Mouse (Mus musculus): ENCODE measurements around the gene Stac3. TPM values are rescaled to one million over a fixed set of nuclear protein-coding genes. Genes with fewer than 3 reads are reported as not detected.

The Stac3 gene
- polyA plus RNA-seq, 1 experiment from 2014 or later, result 0.57 TPM

- Histone ChIP-seq H3K4me1 (peaks cover 72% of the 10 kb centered on the region), H3K27me3 (replicated peaks; ENCODE audit: low read depth, poor library complexity, severe bottlenecking) (peaks cover 81% of the 10 kb centered on the region)
- WGBS, result 93% methylated on average over 37 of the region's 37 CpGs
Measured at GRCm38 (mm10) chr10:127519903-127520713, 18.6 kb downstream of the Stac3 start.

GRCm38 (mm10) chr10:127520714-127521357, 19.4 kb downstream of the Stac3 start:
- peak overlapping the region; percentile 70 for H3K4me3 ChIP-seq
- no peak overlapping the region for H3K27ac ChIP-seq (replicated peaks)
- peaks cover 81% of the 10 kb centered on the region for H3K27me3 ChIP-seq (replicated peaks; ENCODE audit: low read depth, poor library complexity, severe bottlenecking)
- 80% methylated on average over 20 of the region's 20 CpGs for WGBS
- no peak for DNase-seq (ENCODE audit: low spot score)
- peaks cover 71% of the 10 kb centered on the region for H3K4me1 ChIP-seq
- H3K36me3 ChIP-seq (replicated peaks), result peaks cover 41% of the 10 kb centered on the region
- 0 out of 2 replicates have a peak, but pooled peaks cover 4% of the 10 kb centered on the region for H3K9me3 ChIP-seq

More at GRCm38 (mm10) chr10:127519903-127520713, 18.6 kb downstream of the Stac3 start:
- Histone ChIP-seq H3K9me3 (0 out of 2 replicates have a peak, but pooled peaks cover 4% of the 10 kb centered on the region), H3K27ac (replicated peaks) (no peak overlapping the region), H3K36me3 (replicated peaks) (peaks cover 41% of the 10 kb centered on the region), H3K4me3 (peak overlapping the region; percentile 70)
- DNase-seq (ENCODE audit: low spot score), result no peak

- peak overlapping the region; percentile 70 for H3K4me3 ChIP-seq
- H3K4me1 ChIP-seq, result peaks cover 71% of the 10 kb centered on the region
- H3K27ac ChIP-seq (replicated peaks), result peak overlapping the region; percentile 83
- H3K9me3 ChIP-seq, result 0 out of 2 replicates have a peak, but pooled peaks cover 4% of the 10 kb centered on the region
- peaks cover 81% of the 10 kb centered on the region for H3K27me3 ChIP-seq (replicated peaks; ENCODE audit: low read depth, poor library complexity, severe bottlenecking)
- peaks cover 41% of the 10 kb centered on the region for H3K36me3 ChIP-seq (replicated peaks)
- DNase-seq (ENCODE audit: low spot score), result no peak
- WGBS, result 13% methylated on average over 12 of the region's 12 CpGs
Measured at GRCm38 (mm10) chr10:127521611-127522080, 20.2 kb downstream of the Stac3 start.

DNA sequence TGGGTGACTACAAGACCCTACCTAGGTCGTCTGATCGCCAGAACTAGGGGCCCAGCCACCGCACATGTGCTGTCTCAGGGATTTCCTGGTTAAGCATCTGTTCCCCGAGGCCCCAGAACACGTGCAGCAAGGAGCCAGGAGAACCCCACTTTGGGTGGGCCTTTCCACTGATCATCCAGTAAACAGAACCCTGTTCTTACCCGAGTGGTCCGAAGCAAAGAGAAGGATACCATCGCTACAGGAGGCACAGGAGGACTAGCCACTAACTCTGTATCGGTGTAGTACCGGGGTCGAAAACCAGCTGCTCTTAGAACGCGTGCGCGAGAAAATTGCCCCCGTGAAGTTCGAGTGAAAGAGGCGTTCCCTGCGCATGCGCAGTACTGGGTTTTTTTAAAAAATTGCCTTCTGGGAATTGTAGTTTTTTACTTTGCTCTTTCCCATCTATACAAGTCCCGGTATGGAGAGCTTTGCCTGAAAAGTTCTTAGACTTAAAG, 20.6 kb downstream of the Stac3 start, which contains the start of gene Shmt2:
Shmt2 (minus strand) TSS at position 357 of the 494 bp plus-strand sequence.
- H3K9me3 ChIP-seq, result 0 out of 2 replicates have a peak, but pooled peaks cover 4% of the 10 kb centered on the region
- peaks cover 71% of the 10 kb centered on the region for H3K4me1 ChIP-seq
- peaks cover 39% of the 10 kb centered on the region for H3K36me3 ChIP-seq (replicated peaks)
- H3K27ac ChIP-seq (replicated peaks), result peak within 1 kb of the TSS; percentile 83
- peaks cover 81% of the 10 kb centered on the region for H3K27me3 ChIP-seq (replicated peaks; ENCODE audit: low read depth, poor library complexity, severe bottlenecking)
- peak within 1 kb of the TSS; percentile 70 for H3K4me3 ChIP-seq
- WGBS, result under 1% methylated on average over 21 of the region's 21 CpGs
- DNase-seq (ENCODE audit: low spot score), result peak; percentile 92

DNA sequence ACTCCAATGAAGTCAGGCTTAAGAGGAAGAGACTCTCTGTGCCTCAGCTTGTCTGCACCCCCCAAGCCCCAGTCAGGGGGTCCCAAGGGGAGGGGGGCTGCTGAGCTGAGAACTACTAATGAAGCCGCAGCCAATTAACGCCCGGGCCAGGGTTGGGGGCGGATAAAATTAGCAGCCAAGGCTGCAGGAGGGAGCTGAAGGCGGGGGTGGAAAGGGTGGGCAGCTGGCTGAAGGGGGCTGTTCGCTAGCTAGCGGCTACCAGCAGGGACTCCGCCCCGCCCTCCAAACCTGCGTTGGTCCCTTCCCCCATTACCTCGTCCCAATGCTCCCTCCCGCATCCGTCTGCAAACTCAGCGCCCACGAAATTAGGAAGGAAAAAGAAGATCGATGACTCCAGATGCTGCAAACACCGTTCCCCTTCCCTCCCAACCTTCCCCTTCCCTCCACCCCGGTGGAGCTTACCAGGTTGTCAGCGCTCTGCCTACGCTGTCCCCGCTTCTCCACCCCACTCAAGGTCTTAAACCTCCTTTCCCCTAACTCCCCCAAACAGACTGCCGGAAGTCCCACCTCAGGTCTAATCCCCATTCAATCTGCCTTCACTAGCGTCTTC, 23.3 kb downstream of the Stac3 start:
- Histone ChIP-seq H3K27me3 (replicated peaks; ENCODE audit: low read depth, poor library complexity, severe bottlenecking) (peaks cover 83% of the 10 kb centered on the region), H3K4me1 (peaks cover 75% of the 10 kb centered on the region), H3K4me3 (peak overlapping the region; percentile 36), H3K36me3 (replicated peaks) (peaks cover 12% of the 10 kb centered on the region), H3K27ac (replicated peaks) (no peak overlapping the region), H3K9me3 (no peaks in the 10 kb centered on the region)
- DNase-seq (ENCODE audit: low spot score), result peak; percentile 26
- WGBS, result 2% methylated on average over 23 of the region's 23 CpGs

DNA sequence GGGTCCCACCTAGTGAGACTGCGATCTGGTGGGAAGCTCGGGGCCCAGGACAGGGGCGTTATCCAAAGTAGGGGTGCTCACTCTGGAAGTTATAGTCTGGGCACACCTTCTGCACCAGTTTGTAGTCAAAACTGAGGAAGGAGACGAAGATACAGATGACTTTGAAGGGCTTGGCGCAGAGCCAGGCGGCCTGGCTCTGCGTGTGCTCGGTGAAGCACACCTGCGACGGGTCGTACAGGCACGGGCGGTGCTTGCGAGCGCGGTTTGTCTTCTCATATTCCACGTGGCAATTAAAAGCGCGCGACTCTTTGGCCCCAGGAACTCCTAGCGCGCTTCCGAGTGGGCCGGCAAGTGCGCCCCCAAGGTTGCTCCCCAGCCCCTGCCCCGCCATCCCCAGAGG, 24.6 kb downstream of the Stac3 start:
- peak overlapping the region; percentile 42 for H3K4me3 ChIP-seq
- no peak overlapping the region for H3K27ac ChIP-seq (replicated peaks)
- no peaks in the 10 kb centered on the region for H3K36me3 ChIP-seq (replicated peaks)
- peak; percentile 35 for DNase-seq (ENCODE audit: low spot score)
- H3K9me3 ChIP-seq, result no peaks in the 10 kb centered on the region
- peaks cover 86% of the 10 kb centered on the region for H3K27me3 ChIP-seq (replicated peaks; ENCODE audit: low read depth, poor library complexity, severe bottlenecking)
- H3K4me1 ChIP-seq, result peaks cover 76% of the 10 kb centered on the region
- WGBS, result 2% methylated on average over 26 of the region's 26 CpGs

DNA sequence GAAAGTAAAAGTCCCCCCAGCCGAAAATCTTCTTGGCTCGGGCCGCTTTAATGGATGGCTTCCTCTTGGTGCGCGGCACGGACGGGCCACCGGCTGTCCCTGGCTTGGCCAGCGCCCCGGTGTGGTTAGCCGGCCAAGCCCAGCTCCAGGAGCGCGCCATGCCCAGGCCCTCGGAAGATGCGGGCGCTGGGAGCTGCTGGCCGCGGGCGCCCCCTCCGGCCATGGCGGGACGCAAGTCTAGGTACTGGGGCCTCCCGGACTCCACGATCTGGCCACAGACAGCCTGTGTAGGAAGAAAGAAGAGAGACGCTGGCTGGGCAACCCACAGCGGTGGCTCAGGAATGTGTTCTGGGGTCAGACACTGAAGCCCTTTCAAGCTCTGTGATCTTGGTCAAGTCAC, 25.2 kb downstream of the Stac3 start:
- 0% methylated on average over 26 of the region's 26 CpGs for WGBS
- peaks cover 92% of the 10 kb centered on the region for H3K27me3 ChIP-seq (replicated peaks; ENCODE audit: low read depth, poor library complexity, severe bottlenecking)

GRCm38 (mm10) chr10:127527481-127527880, 26.0 kb downstream of the Stac3 start:
- H3K36me3 ChIP-seq (replicated peaks), result no peaks in the 10 kb centered on the region
- 3% methylated on average over 17 of the region's 17 CpGs for WGBS
- peaks cover 79% of the 10 kb centered on the region for H3K4me1 ChIP-seq
- H3K4me3 ChIP-seq, result peak overlapping the region; percentile 42; the same call in 1 of the 2 replicates
- H3K9me3 ChIP-seq, result no peaks in the 10 kb centered on the region
- no peak overlapping the region for H3K27ac ChIP-seq (replicated peaks)
- peaks cover 100% of the 10 kb centered on the region for H3K27me3 ChIP-seq (replicated peaks; ENCODE audit: low read depth, poor library complexity, severe bottlenecking)
- DNase-seq (ENCODE audit: low spot score), result peak; percentile 51

More for the DNA sequence above, 25.2 kb downstream of the Stac3 start:
- H3K27ac ChIP-seq (replicated peaks), result no peak overlapping the region
- H3K36me3 ChIP-seq (replicated peaks), result no peaks in the 10 kb centered on the region
- no peaks in the 10 kb centered on the region for H3K9me3 ChIP-seq
- peak overlapping the region; percentile 42 for H3K4me3 ChIP-seq
- peaks cover 76% of the 10 kb centered on the region for H3K4me1 ChIP-seq
- peak; percentile 82 for DNase-seq (ENCODE audit: low spot score)

DNA sequence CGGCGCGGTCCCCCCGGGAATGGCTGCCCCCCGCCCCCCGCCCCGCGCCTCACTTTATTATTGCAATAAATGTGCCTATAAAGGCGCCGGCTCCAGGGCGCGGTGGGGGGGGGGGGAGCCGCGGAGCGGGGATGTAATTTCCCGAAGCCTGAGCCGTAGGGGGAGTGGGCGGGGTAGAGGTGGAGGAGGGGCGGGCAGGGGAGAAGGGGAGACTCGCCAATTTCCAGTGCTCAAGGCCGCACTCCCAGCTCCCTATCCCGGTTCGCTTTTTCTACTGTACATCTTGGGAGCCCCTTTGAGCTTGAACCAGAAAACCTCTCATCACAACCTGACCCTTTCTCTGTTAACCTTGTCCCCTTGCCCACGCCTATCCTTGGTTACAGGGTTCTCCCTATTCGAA, 29.5 kb downstream of the Stac3 start:
- WGBS, result 1% methylated on average over 25 of the region's 25 CpGs
- DNase-seq (ENCODE audit: low spot score), result peak; percentile 45
- Histone ChIP-seq H3K27ac (replicated peaks) (no peak overlapping the region), H3K4me1 (peaks cover 83% of the 10 kb centered on the region), H3K36me3 (replicated peaks) (no peaks in the 10 kb centered on the region), H3K27me3 (replicated peaks; ENCODE audit: low read depth, poor library complexity, severe bottlenecking) (peaks cover 100% of the 10 kb centered on the region), H3K4me3 (peak overlapping the region; percentile 42), H3K9me3 (no peaks in the 10 kb centered on the region)

DNA sequence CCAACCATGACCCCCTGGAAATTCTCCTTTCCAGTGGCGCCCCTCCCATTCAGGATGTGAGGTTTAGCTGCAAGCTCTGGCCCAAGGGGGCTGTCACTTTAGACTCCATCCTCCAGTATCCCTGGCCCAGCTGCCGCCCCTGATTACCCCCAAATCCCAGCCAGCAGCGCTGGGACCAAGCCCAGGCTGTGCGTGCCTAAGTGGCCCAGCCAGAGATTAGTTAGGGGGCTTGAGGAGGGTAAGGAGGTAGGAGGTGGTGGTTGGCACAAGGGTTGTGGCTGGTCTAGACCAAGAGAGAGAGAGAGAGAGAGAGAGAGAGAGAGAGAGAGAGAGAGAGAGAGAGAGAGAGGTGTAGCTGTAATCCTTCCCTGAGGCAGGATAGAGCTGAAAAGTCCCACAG, 30.1 kb downstream of the Stac3 start:
- Histone ChIP-seq H3K36me3 (replicated peaks) (no peaks in the 10 kb centered on the region), H3K27me3 (replicated peaks; ENCODE audit: low read depth, poor library complexity, severe bottlenecking) (peaks cover 100% of the 10 kb centered on the region), H3K4me1 (peaks cover 82% of the 10 kb centered on the region), H3K9me3 (no peaks in the 10 kb centered on the region), H3K4me3 (peak overlapping the region; percentile 42; the same call in 1 of the 2 replicates), H3K27ac (replicated peaks) (no peak overlapping the region)
- WGBS, result 1% methylated on average over 4 of the region's 4 CpGs
- DNase-seq (ENCODE audit: low spot score), result peak; percentile 22

DNA sequence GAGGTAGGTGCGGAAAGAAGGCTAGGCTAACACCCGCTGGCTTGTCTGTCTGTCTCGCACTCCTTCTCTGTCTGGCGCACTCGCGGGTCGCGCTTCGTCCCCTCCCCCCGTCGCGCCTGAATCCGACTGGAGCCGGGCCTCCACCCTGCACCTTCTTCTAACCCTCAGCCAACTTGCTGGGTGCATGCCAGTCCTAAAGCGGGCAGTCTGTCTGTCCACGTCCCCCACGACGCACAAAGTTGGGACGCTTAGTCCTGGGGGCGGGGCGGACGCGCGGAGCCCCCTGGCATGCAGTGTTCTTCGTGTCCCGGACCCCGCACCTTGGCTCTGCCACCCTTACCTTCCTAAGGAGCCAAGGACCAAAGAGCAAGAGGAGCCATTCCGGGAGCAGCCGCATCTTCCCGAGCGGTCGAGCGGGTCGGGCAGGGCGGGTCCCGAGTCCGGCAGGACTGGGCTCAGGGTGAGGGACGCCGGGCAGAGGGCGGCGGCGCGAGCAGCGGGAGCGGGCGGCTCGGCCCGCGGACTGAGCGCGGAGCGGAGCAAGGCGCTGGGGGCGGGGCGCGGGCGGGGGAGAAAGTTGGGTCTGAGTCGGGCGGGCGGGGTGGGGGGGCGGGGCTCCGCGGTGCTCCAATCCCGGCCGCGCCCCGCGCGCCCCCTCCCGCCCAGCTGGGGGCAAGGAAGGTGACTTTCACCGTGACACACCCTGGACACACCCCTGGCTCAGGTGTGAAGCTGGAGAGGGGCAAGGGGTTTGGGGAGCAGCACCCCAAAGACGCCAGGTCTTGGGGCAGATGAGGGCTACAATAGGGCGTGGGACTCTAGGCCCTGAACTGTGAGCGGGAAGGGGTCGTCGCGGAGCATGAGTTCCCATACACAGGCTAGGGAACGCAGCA, 32.8 kb downstream of the Stac3 start, which contains the start of gene Nxph4:
Nxph4 (minus strand) TSS at position 524 of the 893 bp plus-strand sequence.
- H3K27ac ChIP-seq (replicated peaks), result peak within 1 kb of the TSS; percentile 26
- peak; percentile 52 for DNase-seq (ENCODE audit: low spot score)
- H3K27me3 ChIP-seq (replicated peaks; ENCODE audit: low read depth, poor library complexity, severe bottlenecking), result peaks cover 84% of the 10 kb centered on the region
- H3K4me1 ChIP-seq, result peaks cover 68% of the 10 kb centered on the region
- H3K36me3 ChIP-seq (replicated peaks), result peaks cover 12% of the 10 kb centered on the region
- WGBS, result under 1% methylated on average over 78 of the region's 78 CpGs
- no peaks in the 10 kb centered on the region for H3K9me3 ChIP-seq
- H3K4me3 ChIP-seq, result peak within 1 kb of the TSS; percentile 61

Data from embryonic facial prominence, embryonic 10.5 days (tissue).